Mouse (Mus musculus) naive thymus-derived CD4-positive, alpha-beta T cell, adult 2 months (primary cell): ENCODE measurements around the gene Ccdc171.
"Not testable (repeated sequence)": the region's sequence is repeated elsewhere in the genome, so short reads cannot be mapped to it uniquely, and the experiment has no call there.

Experiments used
- DNase-seq: peaks from one replicate; pipeline ENCODE4 v3.0.0-alpha.2; 2011; ENCODE audit warnings: low read depth

Ccdc171 gene

DNA sequence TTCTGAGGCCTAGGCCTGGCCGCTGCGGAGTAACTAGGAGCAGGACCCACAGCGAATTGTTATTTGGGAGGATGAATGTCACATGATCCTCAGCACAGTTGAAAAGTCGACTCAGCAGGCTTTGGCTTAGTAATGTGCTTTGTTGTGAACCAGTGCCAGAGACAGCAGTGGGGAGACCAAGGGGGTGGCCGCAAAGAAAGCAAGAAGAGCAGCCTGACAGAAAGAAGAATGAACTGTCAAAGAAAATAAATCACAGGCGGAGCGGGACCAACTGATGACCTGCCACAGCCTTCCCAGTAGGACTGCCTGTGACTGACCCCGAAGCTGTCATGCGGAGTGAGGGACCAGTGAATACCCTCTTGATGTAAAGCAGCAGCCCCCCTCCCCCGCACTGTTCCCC, 131.2 kb downstream of the Ccdc171 start:
- no peak for DNase-seq

DNA sequence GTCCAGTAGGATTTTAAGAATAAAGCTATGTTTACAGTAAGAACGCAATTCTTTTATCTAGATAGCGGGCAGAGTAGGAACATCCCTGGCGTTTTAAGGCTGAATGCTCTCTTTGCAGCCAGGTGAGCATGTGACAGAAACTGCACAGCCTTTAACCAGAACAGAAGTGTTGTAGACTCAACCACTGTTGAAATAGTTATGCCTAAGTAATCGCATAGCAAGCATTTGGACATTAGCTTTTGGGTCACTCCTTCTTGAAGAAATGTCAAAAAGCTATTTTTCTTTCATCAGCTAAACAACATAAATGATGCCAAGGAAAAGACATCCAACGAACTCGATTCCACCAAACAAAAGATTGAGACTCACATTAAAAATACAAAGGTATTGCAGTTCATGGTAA, 131.7 kb downstream of the Ccdc171 start:
- DNase-seq, result no peak

- DNase-seq, result no peak
Observed at GRCm38 (mm10) chr4:83658415-83658814, 133.1 kb downstream of the Ccdc171 start.

- DNase-seq, result no peak
Observed at GRCm38 (mm10) chr4:83659411-83659810, 134.1 kb downstream of the Ccdc171 start.

- DNase-seq, result no peak
Observed at GRCm38 (mm10) chr4:83661519-83662271, 136.3 kb downstream of the Ccdc171 start.

- DNase-seq, result no peak
Observed at GRCm38 (mm10) chr4:83662301-83662700, 137.0 kb downstream of the Ccdc171 start.

GRCm38 (mm10) chr4:83669552-83669951, 144.2 kb downstream of the Ccdc171 start:
- no peak for DNase-seq

DNA sequence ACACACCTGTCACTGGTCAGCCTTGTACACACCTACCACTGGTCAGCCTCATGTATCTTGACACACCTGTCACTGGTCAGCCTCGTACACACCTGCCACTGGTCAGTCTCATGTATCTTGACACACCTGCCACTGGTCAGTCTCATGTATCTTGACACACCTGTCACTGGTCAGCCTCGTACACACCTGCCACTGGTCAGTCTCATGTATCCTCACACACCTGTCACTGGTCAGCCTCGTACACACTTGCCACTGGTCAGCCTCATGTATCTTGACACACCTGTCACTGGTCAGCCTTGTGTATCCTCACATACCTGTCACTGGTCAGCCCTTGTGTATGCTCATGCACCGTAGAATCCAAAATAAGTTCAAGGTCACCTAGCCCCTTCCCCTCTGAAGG, 150.0 kb downstream of the Ccdc171 start:
- DNase-seq, result not testable (repeated sequence)

GRCm38 (mm10) chr4:83676444-83676843, 151.1 kb downstream of the Ccdc171 start:
- no peak for DNase-seq

DNA sequence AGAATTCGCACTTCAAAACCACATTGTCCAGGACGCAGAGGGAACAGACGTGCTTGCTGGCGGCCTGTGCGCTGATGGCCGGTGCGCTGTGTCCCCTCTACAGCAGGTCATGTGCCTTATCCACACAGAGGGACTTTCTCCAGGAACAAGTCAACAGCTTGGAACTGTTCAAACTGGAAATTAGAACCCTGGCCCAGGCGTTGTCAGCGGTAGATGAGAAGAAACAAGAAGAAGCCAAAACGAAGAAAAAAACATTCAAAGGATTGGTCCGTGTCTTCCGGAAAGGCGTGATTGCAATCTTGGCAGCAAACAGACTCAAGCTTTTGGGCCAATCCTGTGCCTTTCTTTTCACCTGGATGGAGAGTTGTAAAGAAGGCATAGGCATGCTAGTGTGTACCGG, 155.7 kb downstream of the Ccdc171 start:
- DNase-seq, result no peak

- DNase-seq, result no peak
Observed at GRCm38 (mm10) chr4:83682866-83683265, 157.5 kb downstream of the Ccdc171 start.

- no peak for DNase-seq
Observed at GRCm38 (mm10) chr4:83700190-83700589, 174.8 kb downstream of the Ccdc171 start.

DNA sequence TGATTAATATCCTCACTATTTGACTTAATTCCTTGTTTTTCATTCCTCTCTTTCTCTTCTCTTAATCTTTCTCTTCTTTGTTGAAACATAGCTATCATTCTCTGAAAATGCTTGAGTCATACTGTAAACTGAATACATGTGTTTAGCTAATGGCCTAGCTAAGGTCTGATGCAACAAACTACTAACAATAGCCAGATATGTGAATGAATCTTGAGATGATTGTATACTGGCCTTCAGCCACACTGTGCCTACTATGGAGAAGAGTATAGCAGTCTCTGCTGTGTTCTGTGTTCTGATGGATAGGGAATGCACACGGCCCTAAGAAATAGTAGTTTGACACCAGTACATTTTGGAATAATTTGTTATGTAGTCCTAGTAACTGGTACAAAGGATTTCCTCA, 191.7 kb downstream of the Ccdc171 start:
- no peak for DNase-seq

- DNase-seq, result no peak
Observed at GRCm38 (mm10) chr4:83719816-83720215, 194.5 kb downstream of the Ccdc171 start.

DNA sequence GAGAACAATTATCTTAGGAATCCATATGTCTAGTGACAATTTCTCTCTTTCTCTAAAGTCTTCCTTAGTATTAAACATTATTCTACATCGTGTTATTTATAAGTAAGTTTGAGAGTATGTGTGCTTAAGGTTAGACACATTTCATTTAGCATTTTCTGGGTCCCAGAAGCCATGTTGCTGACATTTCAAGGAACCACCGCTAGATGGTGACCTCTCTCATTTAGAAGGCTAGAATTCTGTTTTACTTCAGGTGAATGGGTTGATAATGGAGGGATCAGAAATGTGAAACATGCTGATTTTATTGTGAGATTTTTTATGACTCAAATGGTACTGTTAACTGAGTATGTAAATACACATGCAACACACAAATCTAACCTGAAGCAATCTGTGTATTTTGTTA, 199.8 kb downstream of the Ccdc171 start:
- DNase-seq, result no peak

DNA sequence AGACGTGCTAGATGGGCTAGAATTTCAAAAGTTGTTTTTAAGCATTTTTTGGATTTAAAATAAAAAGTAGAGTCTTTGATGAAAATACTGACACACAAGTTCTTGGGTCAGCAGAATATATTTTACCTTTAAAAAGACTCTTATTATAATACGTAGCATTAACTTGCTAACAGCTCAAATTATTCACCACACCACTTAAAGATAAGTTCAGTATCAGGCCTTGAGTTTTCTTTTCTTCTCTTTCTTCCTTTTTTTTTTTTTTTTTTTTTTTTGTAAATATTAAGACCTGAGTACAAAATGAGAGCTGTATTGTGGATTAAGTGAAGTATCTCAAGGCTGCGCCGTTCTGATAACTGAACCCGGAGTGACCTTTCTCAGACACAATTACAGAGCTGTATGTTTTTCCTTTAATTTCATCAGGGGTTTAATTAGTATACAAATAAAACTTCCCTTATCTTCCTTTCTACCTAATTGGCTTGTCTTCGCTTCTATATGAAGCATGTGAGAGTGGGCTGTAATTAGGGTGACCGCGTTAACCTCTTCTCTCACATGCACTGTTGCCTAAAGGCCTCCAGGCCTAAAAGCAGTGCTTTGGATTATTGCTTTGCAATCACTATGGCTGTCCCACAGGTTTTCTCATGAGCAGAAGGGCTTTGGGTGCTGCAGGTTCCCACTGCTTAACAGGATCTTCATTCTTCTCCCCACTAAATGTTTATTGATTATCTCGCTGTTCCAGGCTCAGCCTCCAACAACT, 214.0 kb downstream of the Ccdc171 start:
- no peak for DNase-seq

DNA sequence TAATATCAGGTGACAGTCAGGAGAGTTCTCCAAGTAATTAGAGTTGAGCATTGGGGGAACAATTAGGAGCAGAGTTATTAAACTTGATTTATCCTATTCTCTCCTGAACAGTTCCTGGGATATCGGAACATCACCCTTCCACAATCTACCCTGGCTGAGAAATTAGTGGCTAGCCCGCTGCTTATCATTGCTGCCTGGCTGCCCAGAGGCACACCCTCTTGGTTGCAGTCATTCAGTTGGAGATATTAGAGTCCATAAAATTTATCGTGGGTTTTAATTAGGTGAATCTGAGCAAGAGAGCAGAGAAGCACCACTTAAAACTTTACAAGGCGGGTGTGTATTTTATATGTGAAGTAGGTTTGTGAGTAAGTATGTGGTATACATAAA, 214.5 kb downstream of the Ccdc171 start:
- DNase-seq, result no peak

DNA sequence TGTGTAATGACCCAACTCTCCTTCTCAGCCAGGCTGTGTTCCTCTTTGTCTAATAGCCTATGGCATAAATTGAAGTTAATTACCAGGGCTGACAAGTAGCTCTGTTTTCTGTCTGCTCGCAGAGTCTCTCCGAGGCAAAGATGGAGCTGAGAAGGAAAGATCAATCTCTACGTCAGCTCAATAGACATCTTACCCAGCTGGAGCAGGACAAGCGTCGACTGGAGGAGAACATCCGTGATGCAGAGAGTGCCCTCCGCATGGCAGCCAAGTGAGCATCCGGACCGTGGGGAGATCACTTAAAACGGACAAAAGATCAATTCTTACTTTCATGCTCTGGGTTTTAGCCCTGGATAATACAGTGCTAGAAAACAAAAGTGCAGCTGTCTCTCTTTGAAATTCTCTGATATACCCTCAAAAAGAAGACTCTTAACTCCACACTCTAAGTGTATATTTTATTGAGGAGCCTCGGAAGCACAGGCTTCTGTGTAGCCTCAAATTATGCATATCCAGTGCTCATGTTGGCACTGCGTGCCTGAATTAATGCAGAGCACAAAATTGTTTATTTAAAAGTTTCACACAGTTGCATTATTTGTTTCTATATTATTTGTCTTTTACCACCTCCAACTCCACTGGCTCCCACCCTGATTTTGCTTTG, 217.6 kb downstream of the Ccdc171 start:
- no peak for DNase-seq

- no peak for DNase-seq
Observed at GRCm38 (mm10) chr4:83775136-83775535, 249.8 kb downstream of the Ccdc171 start.

DNA sequence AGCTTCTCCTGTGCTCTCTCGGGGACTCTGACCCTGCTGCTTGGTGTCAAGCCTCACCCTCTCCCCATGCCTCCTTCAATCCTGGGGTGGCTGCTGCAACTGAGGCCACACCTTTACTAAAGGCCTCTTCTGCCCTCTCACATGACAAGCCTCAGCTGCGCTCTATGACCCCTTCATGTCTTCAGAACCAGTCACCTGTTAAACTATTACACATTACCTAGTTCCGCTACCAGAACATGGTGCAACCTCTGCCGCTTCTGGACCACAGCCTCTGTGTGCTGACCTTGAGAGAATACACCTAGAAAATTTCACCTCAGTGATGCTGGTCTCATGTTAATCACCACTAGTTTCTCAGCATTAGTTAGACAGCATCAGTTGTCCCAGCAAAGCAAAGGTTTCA, 254.7 kb downstream of the Ccdc171 start:
- no peak for DNase-seq

GRCm38 (mm10) chr4:83785115-83785514, 259.8 kb downstream of the Ccdc171 start:
- no peak for DNase-seq

GRCm38 (mm10) chr4:83791811-83792210, 266.5 kb downstream of the Ccdc171 start:
- DNase-seq, result no peak

- peak; percentile 10 for DNase-seq
Observed at GRCm38 (mm10) chr4:83794315-83794922, 269.1 kb downstream of the Ccdc171 start.
